Mouse (Mus musculus) heart, embryonic 15.5 days (tissue): ENCODE results near the gene Oas2. TPM values are rescaled to one million over a fixed set of nuclear protein-coding genes. Genes with fewer than 3 reads are reported as not detected.

Source experiments
- ATAC-seq: fragments of 200-750 bp; cut with Nextera tagmentation; replicated peaks from 2 replicates; pipeline ENCODE4 v1.8.0; 2017; ENCODE audit warnings: low read depth, moderate TSS enrichment; ENCODE audit not compliant: insufficient number of reproducible peaks, insufficient read depth, low FRiP score
- H3K27ac ChIP-seq: fragments of 300-500 bp; sonication (generic); 2 replicates; pipeline ENCODE4 v1.5.1; 2015; ENCODE audit warnings: mild to moderate bottlenecking, inconsistent platforms
- H3K27me3 ChIP-seq: fragments of 300-500 bp; sonication (generic); 2 replicates; pipeline ENCODE4 v1.6.1; 2015; ENCODE audit warnings: inconsistent platforms
- H3K36me3 ChIP-seq: fragments of 300-500 bp; sonication (generic); 2 replicates; pipeline ENCODE4 v1.6.1; 2015; ENCODE audit warnings: mild to moderate bottlenecking, inconsistent platforms
- H3K4me1 ChIP-seq: fragments of 300-500 bp; sonication (generic); replicated peaks from 2 replicates; pipeline ENCODE4 v1.6.1; 2015; ENCODE audit warnings: inconsistent platforms
- H3K4me2 ChIP-seq: fragments of 300-500 bp; sonication (generic); 2 replicates; pipeline ENCODE4 v1.6.1; 2015; ENCODE audit warnings: inconsistent platforms, mild to moderate bottlenecking, moderate library complexity
- H3K4me3 ChIP-seq: fragments of 300-500 bp; sonication (generic); 2 replicates; pipeline ENCODE4 v1.5.1; 2015; ENCODE audit warnings: mild to moderate bottlenecking, inconsistent platforms
- H3K9ac ChIP-seq: fragments of 300-500 bp; sonication (generic); 2 replicates; pipeline ENCODE4 v1.6.1; 2015; ENCODE audit warnings: mild to moderate bottlenecking, inconsistent platforms
- H3K9me3 ChIP-seq: fragments of 300-500 bp; sonication (generic); replicated peaks from 2 replicates; pipeline ENCODE4 v1.6.1; 2016; ENCODE audit warnings: inconsistent platforms
- WGBS: fragments of 180-500 bp; shearing (Covaris S2); methylation state at CpG from one replicate; pipeline ENCODE4 v1.1.7; 2015; ENCODE audit warnings: mixed read lengths; 5-methylcytosine and 5-hydroxymethylcytosine counted together
- polyA plus RNA-seq: library from polyadenylated mRNA; unstranded; fragments of >200 nt; fragmentation: Nextera tagmentation; extraction: Ambion mirVana; gene quantifications from 2 replicates; pipeline ENCODE4 v1.2.1, GENCODE M21; 2015

Gene Oas2
- polyA plus RNA-seq, 1 experiment from 2014 or later = 0.30 TPM

GRCm38 (mm10) chr5:120696057-120696743 lies 53.5 kb downstream of the Oas2 start:
- WGBS = 62% methylated on average over 16 of the region's 16 CpGs
- no peak for ATAC-seq
- H3K4me2 ChIP-seq = no peak overlapping the region

GRCm38 (mm10) chr5:120694695-120695074 lies 55.0 kb downstream of the Oas2 start:
- Histone ChIP-seq H3K36me3 (no peaks in the 10 kb centered on the region), H3K9ac (no peak overlapping the region), H3K4me1 (peaks cover 8% of the 10 kb centered on the region), H3K9me3 (no peaks in the 10 kb centered on the region), H3K4me3 (peak overlapping the region; percentile 29), H3K27ac (no peak overlapping the region), H3K4me2 (peak overlapping the region; percentile 48), H3K27me3 (peaks cover 92% of the 10 kb centered on the region)
- ATAC-seq = no peak
- WGBS = 5% methylated on average over 41 of the region's 41 CpGs

More at GRCm38 (mm10) chr5:120696057-120696743, 53.5 kb downstream of the Oas2 start:
- H3K9ac ChIP-seq = no peak overlapping the region
- H3K27ac ChIP-seq = no peak overlapping the region
- H3K36me3 ChIP-seq = no peaks in the 10 kb centered on the region
- no peak overlapping the region for H3K4me3 ChIP-seq
- H3K4me1 ChIP-seq = peaks cover 8% of the 10 kb centered on the region
- no peaks in the 10 kb centered on the region for H3K9me3 ChIP-seq
- H3K27me3 ChIP-seq = peaks cover 94% of the 10 kb centered on the region

DNA sequence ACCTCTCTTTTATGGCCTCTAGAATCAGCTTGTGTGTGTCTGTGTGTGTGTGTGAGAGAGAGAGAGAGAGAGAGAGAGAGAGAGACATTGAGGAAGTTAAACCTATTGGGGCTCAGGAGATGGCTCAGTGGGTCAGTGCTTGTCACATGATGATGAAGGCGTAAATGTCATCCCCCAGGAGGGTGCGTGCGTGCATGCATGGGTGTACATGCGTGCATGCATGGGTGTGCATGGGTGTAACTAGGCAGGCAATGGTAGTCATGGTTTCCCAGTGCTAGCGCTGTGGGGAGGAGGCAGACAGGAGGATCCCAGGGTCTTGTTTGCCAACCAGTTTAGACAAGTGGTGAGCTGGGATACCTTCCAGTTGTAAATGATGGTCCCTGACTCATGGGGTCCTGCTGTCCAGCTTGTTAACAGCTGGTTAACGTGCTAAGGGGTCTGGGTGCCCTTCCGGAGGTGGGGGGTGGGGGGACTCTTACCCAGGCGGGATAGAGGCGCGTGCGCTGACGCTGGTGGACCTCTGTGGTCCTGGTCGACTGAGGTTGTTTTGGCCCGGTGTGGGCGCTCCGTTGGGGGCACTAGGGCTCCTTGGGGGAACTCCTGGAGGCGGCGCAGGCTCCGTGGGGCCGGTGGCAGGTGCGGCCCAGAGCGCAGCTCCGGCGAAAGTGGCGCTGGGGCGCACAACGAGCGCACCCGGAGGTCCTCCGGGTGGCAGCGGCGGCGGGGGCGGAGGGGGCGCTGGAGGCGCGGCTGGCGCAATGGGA lies 55.5 kb downstream of the Oas2 start:
- Histone ChIP-seq H3K9ac (no peak overlapping the region), H3K9me3 (no peaks in the 10 kb centered on the region), H3K36me3 (no peaks in the 10 kb centered on the region), H3K27ac (no peak overlapping the region), H3K4me3 (peak overlapping the region; percentile 29), H3K4me2 (peak overlapping the region; percentile 48), H3K27me3 (peaks cover 88% of the 10 kb centered on the region), H3K4me1 (peaks cover 8% of the 10 kb centered on the region)
- WGBS = 12% methylated on average over 38 of the region's 38 CpGs
- no peak for ATAC-seq

DNA sequence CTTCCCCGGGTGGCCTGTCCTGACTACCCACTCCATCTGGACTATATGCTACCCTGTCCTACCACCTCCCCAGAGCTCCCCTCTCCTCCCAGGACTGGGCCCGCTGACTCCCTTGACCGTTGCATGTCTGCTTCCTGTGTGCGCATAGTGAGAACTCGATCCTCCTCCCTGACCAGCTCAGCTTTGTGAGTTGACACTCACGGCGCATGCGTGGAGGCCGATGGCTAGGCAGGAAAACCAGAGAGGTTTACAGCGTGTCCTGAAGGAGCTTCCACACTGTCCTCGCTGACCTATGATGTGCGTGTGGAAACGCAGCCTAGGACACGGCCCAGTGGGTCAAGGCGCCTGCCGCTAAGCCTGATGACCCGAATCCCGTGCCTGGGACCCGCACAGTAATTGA lies 57.6 kb downstream of the Oas2 start:
- no peak overlapping the region for H3K9ac ChIP-seq
- no peaks in the 10 kb centered on the region for H3K9me3 ChIP-seq
- H3K4me1 ChIP-seq = peaks cover 8% of the 10 kb centered on the region
- WGBS = 68% methylated on average over 19 of the region's 19 CpGs
- H3K27me3 ChIP-seq = peaks cover 77% of the 10 kb centered on the region
- no peak overlapping the region for H3K4me2 ChIP-seq
- no peak overlapping the region for H3K4me3 ChIP-seq
- no peak for ATAC-seq
- H3K36me3 ChIP-seq = no peaks in the 10 kb centered on the region
- H3K27ac ChIP-seq = no peak overlapping the region

DNA sequence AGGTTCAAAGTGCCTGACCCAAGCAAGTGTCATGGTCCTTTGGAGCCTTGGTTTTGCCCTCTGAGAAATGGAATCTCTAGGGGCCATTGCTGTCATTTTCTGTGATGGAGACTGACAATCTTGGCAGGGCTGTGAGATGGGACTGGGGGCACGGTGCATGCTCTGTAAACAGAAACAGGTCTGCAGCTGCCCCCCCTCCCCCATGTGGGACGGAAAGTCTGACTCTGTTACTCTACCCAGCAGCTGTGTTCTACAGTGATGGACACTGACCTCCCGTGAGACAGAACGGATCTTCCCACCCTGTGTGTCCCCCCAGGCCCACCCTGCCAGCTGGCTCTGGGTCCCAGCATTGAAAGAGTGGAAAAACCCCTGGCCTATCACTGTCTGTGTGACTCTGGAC lies 59.2 kb downstream of the Oas2 start:
- Histone ChIP-seq H3K9ac (no peak overlapping the region), H3K9me3 (no peaks in the 10 kb centered on the region), H3K27me3 (peaks cover 72% of the 10 kb centered on the region), H3K4me3 (no peak overlapping the region), H3K36me3 (no peaks in the 10 kb centered on the region), H3K27ac (no peak overlapping the region), H3K4me1 (peaks cover 8% of the 10 kb centered on the region), H3K4me2 (no peak overlapping the region)
- WGBS = 56% methylated on average over 4 of the region's 4 CpGs
- no peak for ATAC-seq

- H3K9me3 ChIP-seq = no peaks in the 10 kb centered on the region
- H3K4me2 ChIP-seq = no peak overlapping the region
- H3K27me3 ChIP-seq = peaks cover 71% of the 10 kb centered on the region
- H3K36me3 ChIP-seq = no peaks in the 10 kb centered on the region
- H3K4me1 ChIP-seq = no peaks in the 10 kb centered on the region
- ATAC-seq = no peak; the same call in 1 of the 2 replicates
- H3K4me3 ChIP-seq = no peak overlapping the region
- no peak overlapping the region for H3K27ac ChIP-seq
- 23% methylated on average over 4 of the region's 4 CpGs for WGBS
- no peak overlapping the region for H3K9ac ChIP-seq
Observed at GRCm38 (mm10) chr5:120688434-120688833, 61.2 kb downstream of the Oas2 start.

DNA sequence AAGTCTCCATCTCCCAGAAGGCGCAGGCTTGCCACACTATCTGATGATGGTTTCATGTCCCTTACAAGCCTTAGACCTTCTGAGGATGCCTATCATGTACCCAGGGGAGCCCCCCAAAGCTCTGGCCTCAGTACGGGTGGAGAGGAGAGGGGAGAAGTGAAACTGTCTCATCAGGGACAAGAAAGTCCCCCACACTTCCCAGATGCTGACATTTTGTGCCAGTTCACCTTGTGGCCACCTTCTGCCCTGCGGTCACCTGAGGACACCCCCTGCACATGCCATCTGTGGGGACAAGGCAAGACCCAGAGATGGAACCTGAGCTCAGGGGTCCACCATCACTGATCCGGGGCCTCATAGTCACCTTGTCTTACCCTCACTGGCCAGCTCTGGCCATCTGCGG lies 61.8 kb downstream of the Oas2 start:
- no peak overlapping the region for H3K27ac ChIP-seq
- peaks cover 3% of the 10 kb centered on the region; the same call in 1 of the 2 replicates for H3K4me1 ChIP-seq
- no peak overlapping the region for H3K4me2 ChIP-seq
- WGBS = 81% methylated on average over 5 of the region's 5 CpGs
- no peak overlapping the region for H3K9ac ChIP-seq
- no peak overlapping the region for H3K4me3 ChIP-seq
- no peak for ATAC-seq
- no peaks in the 10 kb centered on the region for H3K36me3 ChIP-seq
- H3K27me3 ChIP-seq = peaks cover 71% of the 10 kb centered on the region
- H3K9me3 ChIP-seq = no peaks in the 10 kb centered on the region

DNA sequence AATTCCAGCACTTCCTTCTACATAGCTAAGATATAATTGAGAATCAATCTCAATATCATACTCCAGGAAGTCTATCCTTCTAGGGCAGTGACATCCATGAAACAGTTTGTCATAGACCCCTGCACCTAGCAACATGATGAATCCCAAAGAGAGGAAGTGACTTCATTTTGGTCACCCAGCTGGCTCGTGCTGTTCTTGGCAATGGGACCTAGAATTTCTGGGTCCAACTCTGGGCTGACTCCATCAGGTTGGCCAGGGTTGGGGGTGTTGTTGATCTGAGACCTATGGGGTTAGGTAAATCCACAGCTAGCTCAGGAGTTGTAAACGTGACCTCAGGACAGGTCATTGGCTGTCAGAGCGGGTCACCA lies 62.2 kb downstream of the Oas2 start:
- peaks cover 3% of the 10 kb centered on the region; the same call in 1 of the 2 replicates for H3K4me1 ChIP-seq
- 72% methylated on average over 3 of the region's 3 CpGs for whole genome bisulfite sequencing
- no peak for ATAC-seq
- H3K4me2 ChIP-seq = no peak overlapping the region
- no peaks in the 10 kb centered on the region for H3K9me3 ChIP-seq
- H3K27me3 ChIP-seq = peaks cover 71% of the 10 kb centered on the region
- no peak overlapping the region for H3K4me3 ChIP-seq
- no peak overlapping the region for H3K9ac ChIP-seq
- H3K36me3 ChIP-seq = no peaks in the 10 kb centered on the region
- H3K27ac ChIP-seq = no peak overlapping the region

GRCm38 (mm10) chr5:120686749-120687483 lies 62.7 kb downstream of the Oas2 start:
- Histone ChIP-seq H3K4me3 (no peak overlapping the region), H3K4me1 (peaks cover 3% of the 10 kb centered on the region; the same call in 1 of the 2 replicates), H3K36me3 (no peaks in the 10 kb centered on the region), H3K9ac (no peak overlapping the region), H3K9me3 (no peaks in the 10 kb centered on the region), H3K4me2 (no peak overlapping the region), H3K27me3 (peaks cover 71% of the 10 kb centered on the region), H3K27ac (no peak overlapping the region)
- WGBS = 48% methylated on average over 6 of the region's 6 CpGs
- no peak for ATAC-seq

- H3K27me3 ChIP-seq = peaks cover 71% of the 10 kb centered on the region
- 60% methylated on average over 8 of the region's 8 CpGs for WGBS
Observed at GRCm38 (mm10) chr5:120685678-120686077, 64.0 kb downstream of the Oas2 start.

More at GRCm38 (mm10) chr5:120685678-120686077, 64.0 kb downstream of the Oas2 start:
- peaks cover 3% of the 10 kb centered on the region; the same call in 1 of the 2 replicates for H3K4me1 ChIP-seq
- no peak overlapping the region for H3K27ac ChIP-seq
- H3K9ac ChIP-seq = no peak overlapping the region
- H3K36me3 ChIP-seq = no peaks in the 10 kb centered on the region
- no peak for ATAC-seq
- H3K4me3 ChIP-seq = no peak overlapping the region
- H3K4me2 ChIP-seq = no peak overlapping the region
- no peaks in the 10 kb centered on the region for H3K9me3 ChIP-seq
